Mouse (Mus musculus): ENCODE measurements at regions not wholly inside any gene's neighbourhood (a gene's known extent, or its start where the extent isn't known, plus 50 kb on each side); places are given as distances from the start of the nearest gene placed in this dataset.

- intact Hi-C loops (cut with DNase I), result no loop called here
Measured at GRCm38 (mm10) chr10:26434586-26434985, 58.8 kb upstream of the L3mbtl3 start.

DNA sequence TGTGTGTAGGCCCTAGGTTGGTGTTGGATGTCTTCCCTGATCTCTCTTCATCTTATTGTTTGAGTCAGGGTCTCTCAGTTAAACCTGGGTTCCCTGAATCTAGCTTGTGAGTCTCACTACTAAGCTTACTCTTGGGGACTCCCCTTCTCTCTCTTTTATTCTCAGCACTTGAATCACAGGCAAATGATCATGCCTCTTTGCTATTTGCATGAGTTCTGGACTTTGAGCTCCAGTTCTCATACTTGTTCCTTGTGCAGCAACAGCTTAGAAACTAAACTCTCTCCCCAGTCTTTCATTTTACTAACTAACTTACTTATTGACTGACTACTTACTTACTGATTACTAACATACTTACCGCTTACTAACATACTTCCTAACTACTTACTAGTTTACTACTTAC lies 64.9 kb upstream of the L3mbtl3 start:
- no peak for DNase-seq
- intact Hi-C loops (cut with DNase I), result no loop called here

More at GRCm38 (mm10) chr10:26434586-26434985, 58.8 kb upstream of the L3mbtl3 start:
- DNase-seq, result no peak

DNA sequence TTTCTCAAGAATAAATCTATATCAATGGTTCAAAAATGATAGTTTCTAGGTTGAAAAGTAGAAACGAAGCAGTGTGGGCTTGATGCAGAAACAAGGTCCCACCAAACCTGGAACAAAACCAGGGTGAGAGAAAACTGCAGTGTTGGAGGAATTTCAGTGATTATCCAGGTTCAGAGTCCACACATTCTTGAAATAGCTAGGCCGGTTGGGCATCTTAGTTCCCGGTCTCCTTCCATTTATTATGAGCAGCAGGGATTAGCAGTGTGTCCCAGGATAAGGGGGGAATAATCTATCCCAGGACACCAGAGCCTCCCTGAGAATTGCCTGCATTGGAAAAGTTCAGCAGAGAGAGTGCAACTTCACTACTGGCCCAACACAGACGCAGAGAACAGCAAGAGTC lies 108.5 kb upstream of the L3mbtl3 start:
- DNase-seq, result no peak
- intact Hi-C loops (cut with DNase I), result no loop called here

DNA sequence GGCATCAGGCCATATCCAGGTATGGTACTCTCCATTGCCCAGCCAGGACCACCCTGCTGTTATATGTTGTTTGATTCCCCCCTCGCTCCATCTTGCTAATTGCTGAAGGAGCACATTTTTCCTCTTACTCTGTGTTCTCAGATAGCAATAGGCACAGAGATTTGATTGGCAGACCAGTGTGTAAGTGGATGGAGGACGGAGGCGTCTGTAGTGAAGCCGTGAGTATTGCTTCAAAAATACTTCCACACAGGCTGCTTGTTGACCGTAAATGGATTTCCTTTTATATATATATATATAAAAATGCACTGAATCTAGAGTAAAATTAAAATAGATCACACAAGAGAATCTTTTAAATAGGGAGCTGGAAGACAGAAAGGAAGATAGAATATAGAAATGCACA lies 115.6 kb upstream of the L3mbtl3 start:
- intact Hi-C loops (cut with DNase I), result loop anchor here (10.0 kb wide), 1 partner anchor 117 kb away; the partner anchor contains the start of gene L3mbtl3
- no peak for DNase-seq

DNA sequence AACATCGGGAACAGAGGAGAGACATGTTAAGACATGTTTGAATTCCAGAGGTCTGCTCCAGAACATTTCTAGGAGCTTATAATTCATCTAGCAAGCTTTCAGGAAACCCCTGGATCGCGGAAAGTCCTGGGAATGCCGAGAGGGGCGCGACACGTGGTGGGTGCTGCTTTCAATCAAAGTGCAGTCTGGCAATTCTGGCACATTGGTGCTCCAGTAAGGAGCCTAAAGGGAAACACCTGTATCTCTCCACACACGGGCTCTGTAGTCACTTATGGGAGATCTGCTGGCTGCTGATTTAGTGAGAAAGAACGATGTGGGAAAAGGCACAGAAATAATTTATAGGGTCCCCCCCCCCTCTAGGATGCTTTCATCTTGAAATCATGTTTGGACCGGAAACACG lies 116.4 kb upstream of the L3mbtl3 start:
- intact Hi-C loops (cut with DNase I), result loop anchor here (10.0 kb wide), 1 partner anchor 117 kb away; the partner anchor contains the start of gene L3mbtl3
- no peak for DNase-seq

DNA sequence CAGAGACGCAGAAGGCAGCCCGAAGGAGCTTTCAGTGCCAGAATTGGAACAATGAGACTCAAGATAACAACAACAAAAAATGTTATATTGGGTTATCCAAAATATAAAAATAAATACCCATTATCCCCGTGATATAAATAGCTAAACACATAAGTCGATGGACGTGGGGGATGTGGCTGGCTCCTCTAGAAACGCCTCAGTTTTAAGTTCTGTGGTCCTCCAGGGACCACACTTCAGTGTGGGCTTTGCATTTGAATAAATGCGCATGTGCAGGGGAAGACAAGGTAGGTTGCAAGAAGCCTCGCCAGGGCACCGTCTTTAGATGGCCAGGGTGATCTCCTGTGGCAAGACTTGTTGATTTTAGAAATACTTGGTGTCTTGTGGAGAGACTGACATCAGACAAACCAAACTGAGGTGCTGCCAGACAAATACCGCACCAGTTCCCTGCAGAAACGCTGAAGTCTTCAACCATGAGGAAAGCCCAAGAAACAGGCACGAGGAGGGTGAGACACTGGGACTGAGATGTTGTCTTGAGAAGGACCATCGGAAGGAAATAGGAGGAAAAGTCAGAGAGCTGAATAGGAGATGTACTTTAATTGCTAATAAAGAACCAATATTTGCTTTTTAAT lies 117.2 kb upstream of the L3mbtl3 start:
- no peak for DNase-seq
- intact Hi-C loops (cut with DNase I), result loop anchor here (10.0 kb wide), 1 partner anchor 118 kb away; the partner anchor contains the start of gene L3mbtl3

DNA sequence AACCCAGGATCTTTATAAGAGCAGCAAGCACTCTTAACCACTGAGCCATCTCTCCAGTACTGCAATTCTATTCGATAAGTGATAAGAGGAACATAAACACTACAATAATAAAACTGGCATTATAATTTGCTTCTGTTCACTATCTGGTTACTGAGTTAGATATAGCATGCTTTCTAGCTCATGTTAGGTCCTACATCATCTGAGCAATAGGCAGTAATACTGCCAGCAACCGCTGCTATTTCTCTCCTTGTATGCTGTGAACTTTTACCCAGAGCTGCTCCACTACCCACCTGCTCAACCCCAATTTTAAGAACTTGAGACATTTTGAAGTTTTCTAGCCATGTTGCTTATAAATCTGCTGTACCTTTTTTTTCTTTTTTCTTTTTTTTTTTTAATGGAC lies 118.0 kb upstream of the L3mbtl3 start:
- intact Hi-C loops (cut with DNase I), result loop anchor here (10.0 kb wide), 1 partner anchor 119 kb away; the partner anchor contains the start of gene L3mbtl3

GRCm38 (mm10) chr10:26494380-26494781 lies 118.6 kb upstream of the L3mbtl3 start:
- peak; percentile 28 for DNase-seq
- intact Hi-C loops (cut with DNase I), result loop anchor here (10.0 kb wide), 1 partner anchor 120 kb away; the partner anchor contains the start of gene L3mbtl3

More for the DNA sequence above, 118.0 kb upstream of the L3mbtl3 start:
- DNase-seq, result no peak

DNA sequence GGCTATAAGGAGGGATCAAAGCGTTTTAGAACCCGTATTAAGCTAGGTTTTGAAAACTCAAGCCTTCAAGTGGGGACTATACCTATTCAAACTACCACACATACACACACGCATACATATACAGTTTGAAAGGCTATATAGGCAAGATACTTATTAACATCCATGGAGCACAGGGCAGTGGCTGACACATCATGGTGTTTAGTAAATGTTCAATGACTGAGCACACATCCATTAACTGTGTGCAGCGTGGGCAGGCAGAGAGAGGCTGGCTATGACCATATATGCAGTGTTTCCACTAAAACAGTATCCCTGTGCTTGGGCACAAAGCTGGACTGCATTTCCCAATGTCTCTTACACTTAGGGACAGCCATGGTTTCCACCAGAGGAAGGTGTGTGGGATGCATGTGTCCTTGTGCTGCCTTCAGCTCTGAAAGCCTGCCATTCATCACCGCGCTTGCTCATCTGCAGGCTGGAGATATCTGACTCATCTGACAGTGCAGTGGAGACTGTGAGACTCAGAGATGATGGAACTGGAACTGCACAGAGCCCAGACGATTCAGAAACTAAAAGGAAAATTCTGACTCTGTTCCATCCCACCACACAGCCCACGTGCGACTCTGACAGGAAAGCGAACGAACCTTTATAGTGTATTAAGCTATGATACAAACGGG lies 124.6 kb upstream of the L3mbtl3 start:
- intact Hi-C loops (cut with DNase I), result no loop called here
- DNase-seq, result no peak

DNA sequence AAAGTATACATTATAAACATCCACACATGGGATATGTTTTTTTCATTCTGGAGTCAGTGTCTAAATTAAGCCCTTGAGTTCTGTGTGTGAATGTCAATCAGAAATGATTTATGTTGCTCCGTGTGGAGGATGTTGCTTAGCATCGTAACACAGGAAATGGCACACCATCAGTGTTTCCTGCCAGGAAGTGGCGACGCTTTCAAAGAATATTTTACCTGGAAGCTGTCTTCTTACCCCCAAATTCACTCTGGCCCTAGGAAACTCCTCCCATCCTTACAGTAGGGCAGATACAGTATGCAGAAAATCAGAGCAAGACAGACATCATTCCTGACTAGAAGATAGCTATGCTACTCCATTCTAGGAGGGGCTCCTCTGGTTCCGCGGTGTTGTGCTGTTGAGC lies 145.1 kb upstream of the L3mbtl3 start:
- intact Hi-C loops (cut with DNase I), result no loop called here
- DNase-seq, result no peak

DNA sequence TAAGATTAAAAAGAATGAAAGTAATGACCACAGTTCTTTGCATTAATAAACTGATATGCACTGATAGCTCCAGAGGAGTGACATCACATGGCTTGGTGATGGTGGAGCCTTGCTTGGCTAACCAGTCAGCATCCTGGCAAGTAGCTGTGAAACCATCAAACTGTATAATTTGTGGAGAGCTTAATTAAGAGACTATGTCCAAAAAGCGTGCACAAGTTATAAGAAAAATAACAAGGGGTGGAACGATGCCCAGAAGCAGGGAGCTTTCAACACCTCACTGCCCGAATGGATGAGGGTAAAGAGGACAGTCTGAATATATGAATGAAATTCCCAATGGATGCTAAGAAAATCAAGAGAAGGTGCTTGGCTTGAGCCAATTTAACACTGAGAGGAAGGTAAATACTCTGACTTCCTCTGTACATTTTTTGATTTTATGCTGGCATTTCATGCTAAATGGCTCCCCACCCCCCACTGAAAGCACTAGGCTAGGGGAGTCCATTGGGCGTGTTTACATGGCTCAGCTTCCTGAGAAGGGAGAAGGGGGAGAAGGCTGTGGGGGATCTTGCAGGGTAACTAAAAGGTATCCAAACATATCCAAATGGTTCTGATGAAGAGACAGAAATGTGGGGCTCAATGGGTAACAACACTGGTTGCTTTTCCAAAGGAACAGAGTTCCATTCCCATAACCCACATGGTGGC lies 150.2 kb upstream of the L3mbtl3 start:
- DNase-seq, result peak; percentile 18
- intact Hi-C loops (cut with DNase I), result no loop called here

DNA sequence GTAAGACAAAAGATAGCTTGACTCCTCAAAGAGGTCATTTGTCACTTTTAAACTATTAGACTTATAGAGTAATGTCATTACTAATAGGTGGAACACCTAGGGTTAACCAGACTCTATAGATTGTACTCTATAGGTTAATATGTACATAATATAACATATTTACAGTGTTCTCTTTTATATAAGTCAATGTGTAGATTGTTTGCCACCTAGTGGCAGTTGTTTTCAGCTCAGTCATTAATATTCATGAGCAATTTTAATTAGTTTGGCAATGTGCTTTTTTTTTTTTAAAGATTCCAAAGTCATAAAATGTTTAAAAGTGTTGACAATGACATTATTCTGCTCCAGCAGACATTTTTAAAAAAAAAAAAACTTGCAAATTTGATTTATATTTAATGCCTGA lies 164.4 kb upstream of the L3mbtl3 start:
- DNase-seq, result no peak
- intact Hi-C loops (cut with DNase I), result no loop called here

DNA sequence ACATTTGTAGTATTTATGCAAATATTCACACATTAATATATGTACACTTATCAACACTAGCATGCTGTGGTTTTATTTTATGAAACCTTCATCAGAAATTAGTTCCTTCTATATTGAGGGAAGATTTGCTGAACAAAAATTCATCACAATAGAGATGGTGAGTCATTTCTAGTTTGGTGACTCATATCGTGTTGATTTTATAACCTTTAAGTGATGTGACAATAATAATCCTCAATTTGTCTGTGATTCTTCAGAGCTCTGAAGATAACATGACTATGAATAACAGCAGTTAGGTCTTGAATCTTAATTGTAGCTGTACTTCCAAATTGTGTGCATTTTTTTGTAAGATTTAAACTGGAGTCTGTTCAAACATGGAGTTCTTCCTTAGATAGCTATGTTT lies 168.3 kb upstream of the L3mbtl3 start:
- intact Hi-C loops (cut with DNase I), result no loop called here
- no peak for DNase-seq

GRCm38 (mm10) chr10:26544796-26545195 lies 169.0 kb upstream of the L3mbtl3 start:
- intact Hi-C loops (cut with DNase I), result no loop called here

GRCm38 (mm10) chr10:26556246-26556645 lies 180.5 kb upstream of the L3mbtl3 start:
- no peak for DNase-seq
- intact Hi-C loops (cut with DNase I), result no loop called here

More at GRCm38 (mm10) chr10:26544796-26545195, 169.0 kb upstream of the L3mbtl3 start:
- DNase-seq, result no peak

GRCm38 (mm10) chr10:26558118-26558517 lies 182.3 kb upstream of the L3mbtl3 start:
- intact Hi-C loops (cut with DNase I), result no loop called here
- no peak for DNase-seq

DNA sequence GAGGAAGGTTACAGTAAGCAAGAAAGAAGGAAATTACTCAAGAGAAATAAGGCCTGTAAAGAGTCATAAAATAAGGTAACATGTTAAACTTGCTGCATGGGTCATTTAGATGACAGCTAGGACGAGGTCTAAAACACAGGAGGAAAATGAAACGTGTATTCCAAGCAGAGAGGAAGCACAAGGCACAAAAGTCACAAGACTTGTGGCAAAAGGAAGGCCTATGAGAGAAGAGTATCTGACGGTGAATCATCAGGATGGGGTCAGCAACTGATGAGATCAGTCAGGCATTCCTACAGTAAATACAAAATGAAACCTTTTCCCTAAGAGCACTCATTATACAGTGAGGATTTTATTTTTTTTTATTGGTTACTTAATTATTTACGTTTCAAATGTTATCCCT lies 183.6 kb upstream of the L3mbtl3 start:
- DNase-seq, result no peak
- intact Hi-C loops (cut with DNase I), result no loop called here

DNA sequence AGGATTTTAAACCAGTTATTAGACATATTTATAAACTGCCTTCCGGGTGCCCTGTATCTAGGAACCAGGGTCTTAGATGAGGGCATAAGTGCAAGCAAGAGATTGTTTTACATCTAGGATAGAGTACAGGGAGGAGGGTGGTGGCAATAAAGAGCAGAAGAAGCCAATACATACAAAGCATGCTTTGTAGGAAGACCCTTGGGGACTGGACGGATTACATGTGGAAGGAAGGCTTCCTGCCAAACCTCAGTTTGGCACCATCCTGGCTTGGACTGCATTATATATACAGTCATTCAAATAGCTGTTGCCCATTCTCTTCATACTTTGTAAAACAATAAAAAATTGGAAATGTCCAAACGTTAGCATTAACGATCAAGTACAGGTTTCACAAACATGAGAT lies 184.7 kb upstream of the L3mbtl3 start:
- intact Hi-C loops (cut with DNase I), result no loop called here
- DNase-seq, result peak; percentile 19

- intact Hi-C loops (cut with DNase I), result no loop called here
- peak; percentile 87 for DNase-seq
Measured at GRCm38 (mm10) chr10:26564462-26564861, 188.7 kb upstream of the L3mbtl3 start.

DNA sequence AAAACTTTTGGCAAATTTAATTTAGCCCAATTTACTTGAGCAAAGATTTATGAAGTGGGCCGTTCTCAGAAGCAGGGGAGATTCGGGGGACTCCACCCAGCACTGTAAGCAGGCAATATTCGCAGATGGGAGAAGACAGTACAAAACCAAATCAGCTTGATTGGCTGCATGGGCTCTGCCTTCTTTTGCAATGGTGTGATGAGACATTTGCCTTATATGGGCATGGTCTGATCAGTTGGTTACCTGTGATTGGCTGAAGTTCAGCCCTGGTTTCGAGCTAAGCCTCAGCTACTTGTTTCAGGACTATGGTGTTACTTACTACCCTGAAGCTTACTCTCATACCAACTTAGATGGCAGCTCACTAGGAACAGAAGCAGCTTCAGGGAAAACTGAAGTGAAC lies 185.6 kb upstream of the Arhgap18 start:
- DNase-seq, result peak; percentile 4
- intact Hi-C loops (cut with DNase I), result no loop called here

- intact Hi-C loops (cut with DNase I), result no loop called here
- no peak for DNase-seq
Measured at GRCm38 (mm10) chr10:26570468-26570867, 182.8 kb upstream of the Arhgap18 start.

DNA sequence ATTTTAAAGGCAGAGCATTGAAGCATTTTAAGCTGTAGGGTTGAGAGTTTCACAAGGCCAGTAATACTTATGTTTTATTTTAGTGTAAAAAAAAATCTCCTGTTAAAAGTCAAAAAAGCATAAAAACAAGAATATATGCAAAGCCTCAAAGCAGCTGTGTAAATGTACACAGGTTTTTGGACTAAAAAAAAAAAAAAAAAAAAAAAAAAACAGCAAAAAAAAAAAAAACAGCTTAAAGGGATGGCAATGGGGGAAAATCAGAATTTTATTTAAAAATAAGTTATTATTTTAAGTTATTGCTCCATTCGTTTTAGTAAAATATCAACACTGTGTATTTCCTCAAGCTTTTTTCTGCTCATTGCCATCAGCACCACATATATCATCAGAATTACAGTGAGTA lies 181.8 kb upstream of the Arhgap18 start:
- DNase-seq, result no peak
- intact Hi-C loops (cut with DNase I), result no loop called here

Measured in left cerebral cortex, postnatal 4 days (tissue).